Mouse (Mus musculus) hematopoietic stem cell, adult 5-6 weeks (primary cell): ENCODE measurements around the gene Actr8. TPM values are rescaled to one million over a fixed set of nuclear protein-coding genes. Genes with fewer than 3 reads are reported as not detected.

Source experiments
- ATAC-seq, 2 experiments: fragments of 125-278 bp in 1 of 2; replicated peaks in 1 of 2; 2 replicates each; pipeline ENCODE4 v1.8.0; 2016 to 2017; ENCODE audit warnings: inconsistent platforms in 2 of 2, mild to moderate bottlenecking in 2 of 2, moderate number of reproducible peaks in 2 of 2, low read depth in 1 of 2, moderate TSS enrichment in 1 of 2; ENCODE audit not compliant: low FRiP score in 2 of 2, poor library complexity in 2 of 2, severe bottlenecking in 2 of 2, insufficient read depth in 1 of 2, low TSS enrichment in 1 of 2
- total RNA-seq: library from RNA; stranded (forward); fragments of 172-1452, 232-1000 nt; gene quantifications from 2 replicates; pipeline ENCODE4 v1.2.3, GENCODE M21; 2017

Gene Actr8
- total RNA-seq, 1 experiment from 2014 or later = 38.1 TPM

DNA sequence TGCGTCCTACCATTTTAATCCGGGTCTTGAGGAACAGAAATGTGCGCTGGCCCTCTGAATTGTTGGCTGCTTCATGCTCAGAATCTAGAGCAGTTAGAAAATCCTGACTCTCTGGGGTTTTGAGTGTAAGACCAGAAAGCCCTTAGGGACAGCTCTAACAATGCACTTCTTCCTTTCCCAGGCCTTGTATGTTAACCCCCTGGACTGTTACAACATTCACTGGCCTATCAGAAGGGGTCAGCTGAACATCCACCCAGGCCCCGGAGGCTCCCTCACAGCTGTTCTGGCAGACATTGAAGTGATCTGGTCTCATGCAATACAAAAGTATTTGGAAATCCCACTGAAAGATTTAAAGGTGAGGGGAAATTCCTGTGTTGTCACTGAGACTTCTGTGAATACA is 8.0 kb downstream of the Actr8 start:
- ATAC-seq = no peak

DNA sequence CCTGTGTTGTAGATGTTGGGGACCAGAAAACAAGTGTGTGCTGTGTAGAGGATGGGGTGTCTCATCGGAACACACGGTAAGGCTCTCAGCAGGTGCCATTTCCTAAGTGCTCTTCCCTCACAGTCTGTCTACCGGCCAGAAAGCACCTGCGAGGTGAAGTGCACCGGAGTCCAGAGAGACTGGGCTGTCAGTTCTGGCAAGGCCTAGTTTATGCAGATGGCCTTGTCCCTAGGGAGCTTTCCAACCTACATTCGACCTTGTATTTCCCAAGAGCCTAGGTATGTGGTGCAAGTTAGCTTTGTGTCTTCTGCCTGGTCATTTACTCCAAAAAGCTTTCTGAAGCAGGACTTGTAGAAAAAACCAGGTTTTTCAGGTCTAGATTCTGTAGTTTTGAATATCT is 9.1 kb downstream of the Actr8 start:
- no peak for ATAC-seq

DNA sequence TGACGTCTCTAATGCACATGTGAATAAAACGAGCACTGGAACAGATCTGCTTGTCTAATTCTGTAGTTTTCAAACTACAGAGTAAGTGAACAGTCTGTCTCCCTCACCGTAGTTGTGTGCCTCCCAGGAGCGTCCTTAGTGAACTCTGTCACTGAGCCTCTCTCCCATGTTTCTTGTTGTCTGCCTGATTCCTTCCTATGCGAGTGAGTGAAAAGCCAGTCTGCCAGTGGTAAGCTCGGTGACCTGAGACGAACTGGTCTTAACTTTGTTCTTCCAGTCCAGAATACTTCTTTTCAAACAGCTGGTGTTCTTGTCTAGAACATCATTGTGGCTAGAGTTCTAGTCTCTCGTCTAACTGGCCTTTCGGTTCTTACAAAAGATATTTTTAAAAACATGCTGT is 9.6 kb downstream of the Actr8 start:
- no peak for ATAC-seq

DNA sequence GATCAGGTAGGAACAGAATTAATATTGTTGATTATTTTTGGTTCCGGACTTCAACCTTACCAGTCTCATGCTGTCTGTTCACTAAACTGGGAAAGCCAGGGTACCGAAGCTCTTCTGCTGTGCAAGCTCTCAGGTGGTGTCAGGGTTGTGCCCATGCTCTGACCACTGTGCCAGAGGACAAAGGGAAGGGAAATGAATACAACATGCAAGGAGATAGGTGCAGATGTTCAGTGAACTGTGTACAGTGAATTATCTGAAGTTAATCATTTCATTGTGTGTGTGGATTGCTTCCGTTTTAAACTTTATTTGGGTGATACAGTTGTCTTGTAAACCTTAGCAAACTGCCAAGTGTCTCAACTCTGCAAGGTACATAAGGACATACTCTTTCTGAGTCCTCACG is 10.2 kb downstream of the Actr8 start:
- ATAC-seq = no peak

DNA sequence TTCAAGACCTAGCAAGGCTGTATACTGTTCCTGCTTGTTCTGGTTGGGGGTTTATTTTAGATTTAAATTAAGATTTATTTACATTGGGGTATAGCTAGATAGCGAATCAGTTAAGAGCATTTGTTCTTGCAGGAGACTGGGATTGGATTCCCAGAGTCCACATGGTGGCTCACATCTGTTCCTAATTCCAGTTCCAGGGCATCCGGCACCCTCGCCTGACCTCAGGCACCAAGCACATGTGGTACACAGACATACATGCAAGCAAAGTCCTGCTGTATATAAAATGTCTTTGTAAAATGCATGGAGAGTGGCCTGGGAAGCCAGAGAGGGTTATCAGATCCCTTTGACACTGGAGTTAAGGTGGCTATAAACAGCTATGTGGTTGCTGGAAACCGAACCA is 16.8 kb downstream of the Actr8 start:
- ATAC-seq = no peak

DNA sequence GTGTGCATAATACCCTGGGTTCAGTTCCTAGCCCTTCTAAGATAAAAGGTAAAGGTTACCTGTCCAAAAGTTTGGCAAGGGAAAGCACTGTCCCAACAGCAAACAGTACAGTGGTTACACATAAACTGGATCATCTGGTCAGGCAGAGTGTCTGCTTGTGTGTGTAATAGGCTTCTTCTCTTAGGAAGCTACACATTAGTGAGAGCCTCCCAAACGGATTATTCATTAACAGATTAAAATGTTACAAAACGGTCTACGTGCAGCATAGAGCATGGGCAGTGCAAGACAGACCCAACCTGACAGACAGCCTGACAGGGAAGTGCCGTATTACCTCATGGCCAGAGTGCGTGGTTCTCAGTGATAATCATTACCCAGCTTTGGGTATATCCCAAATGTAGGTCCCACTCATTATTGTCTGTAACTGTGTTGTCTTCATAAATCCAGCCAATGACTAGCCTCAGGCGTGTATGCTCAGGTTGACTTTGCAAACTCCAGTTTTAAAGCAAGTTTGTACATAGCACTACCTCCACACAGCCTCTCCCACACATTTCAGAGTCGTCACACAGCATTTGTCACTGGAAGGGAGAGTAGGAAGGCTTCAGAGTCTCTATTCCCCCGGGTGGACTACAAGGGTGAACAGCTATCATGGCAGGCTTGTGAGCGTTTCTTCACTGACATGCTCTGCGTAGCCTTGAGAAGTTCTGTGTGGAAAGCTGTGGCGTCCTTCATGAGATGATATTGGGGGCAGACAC is 18.0 kb downstream of the Actr8 start:
- ATAC-seq = no peak

DNA sequence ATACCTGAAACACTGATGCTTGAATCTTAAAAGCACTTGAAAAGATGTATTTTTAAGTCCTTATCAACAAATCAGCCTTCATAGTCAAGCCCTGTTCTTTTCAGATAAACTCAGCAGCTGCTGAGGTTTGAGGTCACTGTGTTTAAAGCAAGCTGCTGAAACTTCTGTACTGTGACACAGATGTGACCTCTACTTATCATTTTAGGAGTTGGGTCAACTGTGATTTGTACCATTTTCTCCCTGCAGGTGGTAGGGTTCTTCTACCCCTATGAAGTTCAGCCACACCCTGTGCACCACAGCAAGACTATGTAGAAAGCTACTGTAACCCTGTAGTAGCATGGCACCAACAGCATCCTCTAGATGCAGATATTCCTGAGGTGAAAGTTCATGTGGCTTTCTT is 19.2 kb downstream of the Actr8 start:
- no peak for ATAC-seq

DNA sequence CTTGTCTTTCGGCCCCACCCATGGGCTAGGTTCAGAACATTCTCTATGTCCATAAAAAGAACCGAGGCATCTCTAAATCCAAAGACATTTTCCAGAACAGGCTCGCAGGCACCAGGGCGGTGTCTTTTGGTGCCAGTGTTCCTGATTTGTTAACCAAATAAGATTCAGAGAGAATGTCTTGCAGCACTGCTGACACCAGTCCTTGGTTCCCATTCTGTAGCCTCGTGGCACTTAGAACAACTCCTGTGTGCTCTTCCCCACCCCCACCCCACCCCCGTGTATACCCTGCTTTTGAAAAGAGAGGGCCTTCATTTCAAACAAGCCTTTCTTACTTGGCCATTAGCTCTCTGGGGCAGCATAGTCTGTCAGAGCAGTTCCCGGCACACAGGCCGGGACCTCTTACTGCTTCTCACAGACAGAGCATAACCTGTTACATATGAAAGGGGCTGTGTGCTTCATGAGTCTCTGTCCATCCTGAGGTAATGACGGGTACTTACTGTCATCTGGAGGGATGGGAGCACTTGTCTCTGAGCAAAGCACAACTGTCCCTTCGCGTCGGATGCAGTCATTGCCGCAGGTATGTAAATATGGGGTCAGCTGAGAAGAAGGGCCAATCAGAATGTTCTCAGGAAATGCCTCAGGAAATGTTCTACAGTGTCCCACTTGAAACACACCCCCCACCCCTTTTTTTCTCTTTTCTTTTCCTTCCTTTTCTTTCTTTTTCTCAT is 20.8 kb downstream of the Actr8 start:
- no peak for ATAC-seq

DNA sequence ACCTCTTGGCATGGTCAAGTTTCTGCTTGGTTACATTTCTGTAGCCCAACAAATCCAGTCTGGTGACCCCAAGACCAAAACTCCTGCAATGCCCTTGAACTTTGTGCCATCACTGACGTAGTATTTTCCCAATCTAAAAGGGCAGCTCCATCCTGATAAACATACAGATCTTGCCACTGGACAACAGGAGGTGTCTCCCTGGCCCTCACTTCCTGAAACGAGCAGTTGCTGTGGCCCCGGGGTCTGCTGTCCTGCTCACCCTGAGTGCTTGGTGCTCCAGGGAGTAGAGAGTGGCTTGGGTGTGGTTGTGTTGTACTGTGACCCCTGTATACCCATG is 21.3 kb downstream of the Actr8 start:
- ATAC-seq = no peak

DNA sequence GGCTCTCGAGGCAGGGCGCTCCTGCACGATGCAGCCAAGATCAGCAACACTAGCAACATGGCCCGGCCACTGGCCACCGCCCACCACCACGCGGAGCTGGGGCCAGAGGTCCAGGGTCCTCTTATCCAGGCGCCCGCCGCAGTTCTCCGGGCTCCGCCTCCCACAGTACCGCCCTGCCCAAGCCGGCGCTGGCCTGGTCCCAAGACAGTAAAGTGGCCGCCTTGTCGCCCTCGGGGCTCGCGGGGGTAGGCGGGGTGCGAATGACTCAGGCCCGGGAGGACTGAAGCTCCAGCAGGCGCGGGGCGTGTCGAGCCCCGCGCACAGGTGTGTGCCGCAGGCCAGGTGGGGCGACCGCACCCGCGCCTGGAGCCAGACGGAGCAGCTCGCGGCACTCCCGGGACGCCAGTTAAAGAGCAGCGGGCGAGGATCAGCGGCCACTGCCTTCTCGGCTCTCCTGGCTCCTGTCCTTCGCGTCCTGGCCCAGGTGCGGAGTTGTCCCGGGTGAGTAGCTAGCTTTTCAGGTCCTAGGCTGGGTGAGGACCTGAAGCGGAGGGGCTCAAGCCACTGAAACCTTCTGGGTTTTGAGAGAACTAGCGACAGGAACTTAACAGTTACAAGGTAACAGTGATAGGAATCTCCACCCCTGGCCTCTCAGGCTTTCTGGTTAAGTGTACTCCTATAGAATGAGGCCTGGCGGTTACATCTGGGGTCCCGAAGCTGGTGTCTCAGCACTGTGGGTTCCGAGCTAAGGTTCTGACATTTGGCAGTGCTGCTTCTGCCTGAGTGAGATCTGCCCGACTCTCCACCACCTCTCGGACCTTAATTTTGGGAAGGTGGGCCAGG is 30.8 kb downstream of the Actr8 start, which contains the start of the genes Il17rb and Chdh:
TSS of gene Il17rb (minus strand) at position 164 of the 843 bp plus-strand sequence.
TSS of gene Chdh (plus strand) at position 291 of the 843 bp plus-strand sequence.
- ATAC-seq = peak; percentile 72

DNA sequence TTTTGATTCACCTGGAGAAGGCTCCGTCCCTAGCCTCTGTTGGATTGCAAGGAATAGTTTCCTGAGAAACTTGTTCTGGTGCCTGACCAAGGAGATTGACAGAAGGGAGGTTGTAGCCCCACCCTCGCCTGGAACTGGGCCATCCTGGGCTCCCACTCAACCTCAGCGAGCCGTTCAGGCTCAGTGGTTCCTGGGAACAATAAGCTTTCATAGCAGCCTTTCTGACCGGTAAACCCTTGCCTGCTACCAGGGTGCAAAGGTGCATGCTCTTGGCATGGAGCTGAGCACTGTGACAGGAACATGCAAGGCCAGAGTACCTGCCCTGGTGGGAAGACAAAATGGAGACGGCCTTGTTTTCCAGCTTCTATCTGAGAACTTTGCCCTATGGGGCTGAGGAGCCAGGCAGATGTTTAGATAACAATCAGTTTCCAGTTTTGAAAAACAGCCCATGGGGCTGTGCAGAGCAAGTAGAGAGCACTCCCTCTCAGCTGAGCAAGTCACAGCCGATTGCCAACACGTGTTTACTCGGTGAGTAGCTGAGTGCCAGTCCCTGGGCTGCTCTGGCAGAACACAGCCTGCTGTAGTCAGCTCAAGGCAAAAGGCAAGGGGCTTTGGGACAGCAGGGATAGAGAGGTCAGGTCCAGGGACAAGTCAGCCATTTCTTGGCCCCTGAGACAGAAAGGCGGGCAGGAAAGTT is 31.9 kb downstream of the Actr8 start:
- no peak for ATAC-seq

DNA sequence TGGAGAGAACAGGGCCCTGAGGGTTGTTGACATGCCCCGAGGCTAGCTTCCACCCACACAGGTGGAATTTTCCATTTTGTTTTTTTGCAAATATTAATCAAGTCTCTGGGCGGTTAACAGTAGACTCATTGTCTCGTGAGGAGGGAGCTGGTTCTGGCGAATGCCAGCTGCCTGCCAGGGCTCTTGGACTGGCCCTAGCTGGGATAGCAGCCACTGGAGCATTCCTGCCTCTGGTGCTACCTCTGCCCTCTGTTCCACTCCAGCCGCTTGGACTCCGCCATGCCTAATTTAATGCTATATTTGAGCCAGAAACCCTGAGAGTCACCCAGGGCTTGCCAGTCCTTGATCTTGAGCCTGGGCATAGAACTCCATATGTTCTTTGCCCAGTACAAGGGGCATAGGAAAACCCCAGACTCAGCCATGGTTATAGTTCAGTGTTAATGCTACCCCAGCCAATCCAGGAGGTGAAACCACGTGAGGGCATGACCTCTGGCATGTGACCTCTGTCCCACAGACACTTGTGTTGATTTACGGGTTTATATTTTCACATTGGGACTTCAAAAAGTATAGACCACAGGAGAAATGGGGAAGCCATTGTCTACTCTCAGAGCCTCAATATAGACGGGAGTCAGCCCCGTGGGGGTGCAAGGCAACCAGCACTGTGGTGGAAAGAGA is 33.9 kb downstream of the Actr8 start:
- no peak for ATAC-seq

DNA sequence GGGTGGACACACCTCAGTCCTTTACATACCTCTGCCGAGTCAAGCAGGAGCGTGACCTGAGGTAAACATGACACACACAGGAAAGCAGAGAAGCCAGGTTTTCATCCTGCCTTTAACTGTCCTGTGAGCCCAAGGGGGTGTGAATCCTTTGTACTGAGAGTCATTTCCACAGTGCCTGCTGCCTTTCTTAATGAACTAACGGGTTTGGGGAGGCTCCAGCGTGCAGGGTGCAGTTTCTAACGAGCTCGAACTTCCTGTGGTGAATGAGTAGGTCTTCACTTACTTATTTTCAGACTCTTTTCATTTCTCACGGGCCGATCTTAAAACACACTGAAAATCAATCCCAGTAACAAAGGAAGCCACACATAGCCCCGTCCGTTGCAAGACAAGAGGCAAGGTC is 36.4 kb downstream of the Actr8 start:
- peak; percentile 40 to 51; a peak in 2 of 4 replicates for ATAC-seq

DNA sequence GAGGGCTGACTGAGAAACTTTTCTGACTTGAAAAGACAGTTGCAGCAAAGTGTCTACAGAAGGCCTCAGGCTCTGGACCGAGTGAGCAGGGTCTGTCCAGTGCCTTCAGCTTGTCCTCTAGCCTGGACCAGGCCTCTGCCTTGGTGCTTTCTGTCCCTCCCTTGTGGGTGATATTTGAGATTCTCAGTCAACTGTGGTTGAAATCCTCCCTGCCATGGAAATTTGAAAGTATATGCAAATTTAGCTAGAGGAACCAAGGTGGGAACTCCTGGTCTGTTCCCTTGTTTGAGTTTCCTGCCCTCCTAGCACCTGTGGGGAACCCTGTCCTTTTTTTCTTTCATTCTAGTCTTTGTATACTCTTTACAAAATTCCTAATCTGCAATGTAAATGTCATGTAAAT is 36.9 kb downstream of the Actr8 start:
- 0 out of 4 replicates have a peak, but pooled peaks of 1 of the 2 experiments have one; percentile 0 for ATAC-seq

DNA sequence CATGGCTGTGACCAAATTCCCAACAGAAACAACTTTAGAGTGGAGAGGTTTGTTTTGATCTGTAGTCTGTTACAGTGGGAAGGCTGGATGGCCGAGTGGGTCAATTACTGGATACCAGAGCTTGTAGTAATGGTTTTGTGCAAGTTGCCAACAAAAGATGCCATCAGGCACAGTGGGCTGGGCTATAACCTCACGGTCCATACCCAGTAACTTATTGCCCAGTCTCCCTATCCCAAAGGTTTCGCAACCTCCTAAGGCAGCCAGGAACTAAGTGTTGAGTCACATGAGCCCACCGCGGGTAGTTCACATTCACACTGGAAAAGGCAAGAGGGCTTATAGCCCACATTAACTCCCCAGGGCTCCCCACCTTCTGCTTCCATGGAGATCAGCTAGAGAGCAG is 38.5 kb downstream of the Actr8 start:
- no peak for ATAC-seq

DNA sequence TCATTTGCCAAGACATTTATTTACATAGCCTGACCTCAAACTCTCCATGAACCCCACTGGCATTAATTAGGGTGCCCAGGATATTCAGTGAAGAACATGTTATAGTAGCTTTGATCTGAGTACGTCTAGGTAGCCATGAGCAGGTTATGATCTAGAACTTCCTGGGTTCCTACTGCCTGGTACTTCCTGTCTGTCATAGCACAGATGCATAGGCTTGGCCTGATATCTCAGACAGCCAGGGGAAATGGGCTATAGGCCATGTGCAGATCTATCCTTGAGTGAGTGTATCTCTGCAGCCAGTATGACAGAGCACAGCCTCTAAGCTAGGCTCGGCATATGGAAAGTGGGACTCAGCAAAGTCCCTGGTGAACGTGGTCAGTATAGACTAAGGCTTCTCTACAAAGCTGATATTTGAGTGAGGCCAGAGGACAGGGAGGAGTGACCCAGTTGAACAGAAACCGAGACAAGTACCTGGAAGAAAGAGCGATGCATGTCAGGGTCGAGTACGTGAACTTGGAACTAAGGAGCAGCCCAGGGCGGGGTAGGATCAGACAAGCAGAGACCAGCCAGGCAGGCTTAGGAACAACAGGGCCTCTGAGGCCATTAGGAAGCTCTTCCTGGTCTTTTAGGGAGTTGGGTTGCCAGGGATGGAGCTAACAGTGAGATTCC is 39.8 kb downstream of the Actr8 start:
- ATAC-seq = no peak

DNA sequence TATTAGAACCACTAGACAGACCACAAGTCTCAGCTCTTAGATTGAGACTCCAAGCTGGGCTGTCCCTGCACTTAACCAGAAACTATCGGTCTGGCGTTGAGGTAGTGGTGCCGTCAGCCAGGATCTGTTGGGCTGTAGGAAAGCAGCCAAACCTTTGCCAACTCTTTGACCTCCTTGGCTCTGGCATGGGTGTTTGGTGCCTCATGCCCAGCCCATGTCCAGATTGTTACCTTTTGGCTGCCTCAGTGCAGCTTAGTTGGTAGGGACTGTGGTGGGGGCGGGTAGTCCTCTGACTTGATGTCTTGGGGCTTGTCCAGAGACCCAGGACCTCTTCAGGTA is 40.3 kb downstream of the Actr8 start:
- no peak for ATAC-seq
